Mouse (Mus musculus) limb, embryonic 12.5 days (tissue): ENCODE measurements around the gene Tapbp. TPM values are rescaled to one million over a fixed set of nuclear protein-coding genes. Genes with fewer than 3 reads are reported as not detected.
"Not testable (repeated sequence)": the region's sequence is repeated elsewhere in the genome, so short reads cannot be mapped to it uniquely, and the experiment has no call there.

ENCODE experiments used
- ATAC-seq: fragments of 200-750 bp; cut with Nextera tagmentation; 2 replicates; pipeline ENCODE4 v1.8.0; 2017; ENCODE audit warnings: low read depth, moderate TSS enrichment; ENCODE audit not compliant: insufficient number of reproducible peaks, insufficient read depth, low FRiP score, low TSS enrichment
- H3K27ac ChIP-seq: fragments of 300-500 bp; sonication (generic); 2 replicates; pipeline ENCODE4 v1.5.1; 2016; ENCODE audit warnings: mild to moderate bottlenecking, moderate library complexity
- H3K27me3 ChIP-seq: fragments of 300-500 bp; sonication (generic); 2 replicates; pipeline ENCODE4 v1.6.1; 2016; ENCODE audit warnings: mild to moderate bottlenecking, moderate library complexity
- H3K36me3 ChIP-seq: fragments of 300-500 bp; sonication (generic); 2 replicates; pipeline ENCODE4 v1.6.1; 2016; ENCODE audit warnings: mild to moderate bottlenecking, moderate library complexity
- H3K4me1 ChIP-seq: fragments of 300-500 bp; sonication (generic); replicated peaks from 2 replicates; pipeline ENCODE4 v1.6.1; 2016
- H3K4me2 ChIP-seq: fragments of 300-500 bp; sonication (generic); 2 replicates; pipeline ENCODE4 v1.6.1; 2016; ENCODE audit warnings: mild to moderate bottlenecking, moderate library complexity
- H3K4me3 ChIP-seq: fragments of 300-500 bp; sonication (generic); replicated peaks from 2 replicates; pipeline ENCODE4 v1.5.1; 2016; ENCODE audit warnings: mild to moderate bottlenecking
- H3K9ac ChIP-seq: fragments of 300-500 bp; sonication (generic); replicated peaks from 2 replicates; pipeline ENCODE4 v1.6.1; 2016; ENCODE audit warnings: mild to moderate bottlenecking, moderate library complexity
- H3K9me3 ChIP-seq: fragments of 300-500 bp; sonication (generic); 2 replicates; pipeline ENCODE4 v1.6.1; 2016; ENCODE audit warnings: mild to moderate bottlenecking, moderate library complexity
- WGBS: fragments of 180-500 bp; shearing (Covaris S2); methylation state at CpG from one replicate; pipeline ENCODE4 v1.1.7; 2016; 5-methylcytosine and 5-hydroxymethylcytosine counted together
- polyA plus RNA-seq: library from polyadenylated mRNA; unstranded; fragments of >200 nt; fragmentation: Nextera tagmentation; extraction: Ambion mirVana; gene quantifications from 2 replicates; pipeline ENCODE4 v1.2.1, GENCODE M21; 2016

Gene Tapbp
- polyA plus RNA-seq, 1 experiment from 2014 or later, result 21.5 TPM

DNA sequence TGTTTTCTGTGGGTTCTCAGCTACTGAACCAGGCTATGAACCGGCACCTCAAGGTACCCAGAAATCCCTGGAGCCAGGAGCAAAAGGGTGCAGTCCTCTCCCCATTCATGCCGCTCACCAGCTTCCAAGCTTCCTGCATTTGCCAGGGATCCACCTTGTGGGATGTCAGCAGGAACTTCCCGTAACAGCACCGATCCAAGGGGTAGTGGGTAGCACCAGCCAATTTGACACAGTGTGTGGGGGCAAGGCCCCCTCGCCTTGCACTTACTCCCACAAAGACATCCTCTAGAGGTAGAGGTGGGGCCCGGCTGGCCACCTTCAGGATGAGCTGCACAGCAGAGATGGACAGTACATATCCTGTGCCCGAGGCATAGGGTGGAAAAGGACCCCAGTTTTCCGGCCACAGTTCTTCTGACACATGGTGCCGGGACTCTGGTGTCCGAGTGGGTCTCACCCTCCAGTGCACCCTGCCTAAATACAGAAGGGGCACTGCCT, 34.5 kb downstream of the Tapbp start:
- peak overlapping the region; percentile 70; the same call in 1 of the 2 replicates for H3K9ac ChIP-seq

DNA sequence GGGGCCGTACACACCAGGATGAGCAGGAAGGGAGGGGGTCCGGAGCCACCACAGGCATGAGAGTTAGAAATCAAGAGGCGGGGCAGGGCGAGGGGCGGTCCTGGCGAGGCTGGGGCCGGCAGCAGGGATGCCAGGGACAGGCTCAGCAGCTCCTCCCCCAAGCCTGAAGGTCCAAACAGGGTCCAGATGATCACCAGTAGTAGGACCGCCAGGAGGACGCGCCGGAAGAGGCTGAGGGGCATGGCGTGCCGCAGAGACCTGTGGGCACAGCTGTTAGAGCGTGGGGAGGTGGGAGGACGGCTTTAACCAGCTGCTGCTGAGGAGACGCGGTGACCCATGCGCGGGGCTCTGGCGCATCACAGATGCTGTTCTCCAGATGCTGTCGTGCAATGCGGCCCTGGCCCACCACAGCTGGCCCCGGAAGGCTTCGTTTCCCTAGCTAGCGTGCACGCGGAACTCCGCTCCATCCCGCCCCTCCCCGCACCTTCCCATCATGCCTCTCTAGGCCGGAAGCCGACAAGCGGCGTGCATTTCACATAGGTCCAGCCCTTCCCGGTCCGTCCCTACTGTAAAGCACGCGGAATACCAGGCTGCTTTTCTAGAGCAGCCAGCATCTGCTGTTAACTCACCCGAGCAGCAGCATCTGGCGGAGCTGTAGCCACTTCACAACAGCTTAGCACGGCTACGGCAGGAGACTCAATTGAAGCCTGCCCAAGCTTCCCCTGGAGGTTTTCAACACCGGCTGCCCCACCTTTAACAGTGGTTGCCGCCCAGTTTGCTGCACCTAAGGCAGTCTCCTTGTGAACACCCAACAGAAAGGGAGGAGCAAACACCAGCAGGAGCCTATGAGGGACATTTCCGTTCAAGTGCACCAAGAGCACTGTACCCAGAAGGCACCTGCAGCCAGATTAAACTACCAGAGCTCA, 35.6 kb downstream of the Tapbp start, which contains the start of gene B3galt4:
Gene B3galt4 (minus strand): TSS at position 468 of the 926 bp plus-strand sequence.
- WGBS, result under 1% methylated on average over 45 of the region's 45 CpGs
- peak; percentile 76 for ATAC-seq
- Histone ChIP-seq H3K9ac (peak within 1 kb of the TSS; percentile 70), H3K36me3 (peaks cover 73% of the 10 kb centered on the region), H3K27me3 (no peaks in the 10 kb centered on the region), H3K4me2 (peak within 1 kb of the TSS; percentile 99), H3K4me1 (peaks cover 53% of the 10 kb centered on the region), H3K4me3 (peak within 1 kb of the TSS; percentile 49), H3K9me3 (no peaks in the 10 kb centered on the region), H3K27ac (peak within 1 kb of the TSS; percentile 94)

More for the DNA sequence above, 34.5 kb downstream of the Tapbp start:
- Histone ChIP-seq H3K9me3 (no peaks in the 10 kb centered on the region), H3K27me3 (no peaks in the 10 kb centered on the region), H3K4me2 (peak overlapping the region; percentile 99), H3K27ac (peak overlapping the region; percentile 94), H3K36me3 (peaks cover 84% of the 10 kb centered on the region), H3K4me3 (peak overlapping the region; percentile 49), H3K4me1 (peaks cover 53% of the 10 kb centered on the region)
- WGBS, result 79% methylated on average over 10 of the region's 10 CpGs
- ATAC-seq, result no peak

DNA sequence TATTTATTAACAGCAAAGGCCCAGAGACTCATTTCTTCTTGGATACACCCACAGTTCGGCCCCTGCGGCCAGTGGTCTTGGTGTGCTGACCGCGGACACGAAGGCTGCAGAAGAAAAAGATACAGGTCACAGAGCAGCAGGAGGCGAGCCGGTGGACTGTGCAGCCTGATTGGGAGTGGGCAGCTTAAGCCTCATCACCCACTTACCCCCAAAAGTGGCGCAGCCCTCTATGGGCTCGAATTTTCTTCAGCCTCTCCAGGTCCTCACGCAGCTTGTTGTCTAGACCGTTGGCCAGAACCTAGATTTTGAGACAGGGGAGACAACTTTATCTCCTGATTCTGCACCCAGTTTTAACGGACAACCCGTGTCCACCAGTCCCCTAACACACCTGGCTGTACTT, 36.3 kb downstream of the Tapbp start:
- H3K9me3 ChIP-seq, ATAC-seq, H3K27me3 ChIP-seq: not testable (repeated sequence)
- Histone ChIP-seq H3K36me3 (peaks cover 67% of the 10 kb centered on the region), H3K4me2 (peak overlapping the region; percentile 99), H3K27ac (peak overlapping the region; percentile 94), H3K4me3 (peak overlapping the region; percentile 49), H3K9ac (peak overlapping the region; percentile 70; the same call in 1 of the 2 replicates), H3K4me1 (peaks cover 59% of the 10 kb centered on the region)
- WGBS, result 75% methylated on average over 13 of the region's 13 CpGs

DNA sequence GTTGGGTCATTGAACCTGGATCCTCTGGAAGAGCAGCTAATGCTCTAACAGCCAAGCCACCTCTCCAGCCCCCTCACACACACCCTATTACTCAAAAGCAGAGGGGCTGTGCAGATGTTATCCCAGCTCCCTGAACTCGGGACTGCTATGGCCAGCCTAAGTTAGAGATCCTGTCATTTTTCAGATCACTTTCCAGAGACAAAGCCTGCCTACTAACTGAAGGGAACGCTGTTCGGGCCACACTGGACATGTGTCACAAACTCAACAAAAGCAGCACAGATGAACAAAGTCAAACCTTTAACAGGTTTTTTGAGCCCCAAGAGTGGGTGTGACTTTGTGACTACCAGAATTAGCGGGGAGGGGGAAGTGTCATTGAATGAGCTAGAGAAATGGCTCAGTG, 37.2 kb downstream of the Tapbp start:
- H3K4me3 ChIP-seq, result peak overlapping the region; percentile 1; the same call in 1 of the 2 replicates
- H3K4me1 ChIP-seq, result peaks cover 67% of the 10 kb centered on the region
- H3K9ac ChIP-seq, result no peak overlapping the region; the same call in none of the 2 replicates
- no peaks in the 10 kb centered on the region for H3K9me3 ChIP-seq
- 0 out of 2 replicates have a peak overlapping the region, but pooled peaks have one; percentile 14 for H3K27ac ChIP-seq
- no peaks in the 10 kb centered on the region for H3K27me3 ChIP-seq
- WGBS, result 88% methylated on average over 4 of the region's 4 CpGs
- no peak for ATAC-seq
- peak overlapping the region; percentile 99 for H3K4me2 ChIP-seq
- peaks cover 59% of the 10 kb centered on the region for H3K36me3 ChIP-seq

DNA sequence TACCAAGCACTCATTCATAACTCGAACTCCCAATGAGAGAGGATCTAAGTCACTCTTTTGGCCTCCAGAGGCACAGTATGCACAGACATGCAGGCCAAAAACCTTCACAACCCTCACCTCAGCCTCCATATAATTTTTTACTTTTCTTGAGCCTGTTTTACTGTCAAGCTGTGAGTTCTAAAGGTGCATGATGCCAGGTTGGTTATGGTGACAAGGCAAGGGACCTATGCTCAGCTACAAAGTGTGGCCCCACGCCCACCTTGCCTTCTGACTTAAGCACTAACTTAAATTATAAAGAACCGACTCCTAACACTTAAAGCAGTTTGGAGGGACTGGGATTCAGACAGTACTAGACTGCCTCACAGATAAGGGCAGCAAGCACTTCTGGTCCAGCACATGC, 37.6 kb downstream of the Tapbp start:
- H3K4me2 ChIP-seq, result peak overlapping the region; percentile 99
- H3K27me3 ChIP-seq, result no peaks in the 10 kb centered on the region
- H3K36me3 ChIP-seq, result peaks cover 55% of the 10 kb centered on the region
- H3K9me3 ChIP-seq, result no peaks in the 10 kb centered on the region
- H3K9ac ChIP-seq, result peak overlapping the region; percentile 45
- WGBS, result 81% methylated on average over 3 of the region's 3 CpGs
- H3K4me3 ChIP-seq, result peak overlapping the region; percentile 95
- no peak overlapping the region; the same call in 1 of the 2 replicates for H3K27ac ChIP-seq
- H3K4me1 ChIP-seq, result peaks cover 68% of the 10 kb centered on the region
- ATAC-seq, result no peak

DNA sequence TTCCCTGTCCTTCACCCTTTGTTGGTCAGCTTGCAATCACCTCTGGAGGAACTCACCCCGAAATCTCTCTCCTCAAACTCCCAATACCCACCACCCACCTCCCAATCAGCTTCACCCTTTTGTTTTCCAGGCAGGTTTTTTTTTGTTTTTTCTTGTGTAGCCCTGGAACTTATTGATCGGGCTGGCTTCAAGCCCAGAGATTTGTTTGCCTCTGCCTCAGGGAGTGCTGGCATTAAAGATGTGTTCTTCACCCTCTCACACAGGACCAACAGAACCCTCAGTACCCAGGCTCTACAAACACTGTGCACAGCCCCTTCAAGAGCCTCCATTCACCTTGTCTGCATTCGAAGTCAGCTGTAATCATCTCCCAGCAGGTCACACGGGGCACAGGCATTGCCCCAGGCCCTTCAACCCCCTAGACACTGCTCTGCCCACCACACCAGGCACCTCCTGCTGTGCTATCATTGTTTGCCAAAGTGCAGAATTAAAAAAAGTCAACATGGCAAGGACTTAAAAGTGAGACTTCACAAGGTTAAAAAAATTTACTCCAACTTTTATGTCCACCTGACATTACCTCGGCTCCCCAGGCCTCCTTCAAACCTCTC, 38.4 kb downstream of the Tapbp start:
- H3K4me1 ChIP-seq, result peaks cover 68% of the 10 kb centered on the region
- H3K36me3 ChIP-seq, result peaks cover 55% of the 10 kb centered on the region
- H3K27me3 ChIP-seq, result no peaks in the 10 kb centered on the region
- H3K9me3 ChIP-seq, result no peaks in the 10 kb centered on the region
- no peak for ATAC-seq
- peak overlapping the region; percentile 95 for H3K4me3 ChIP-seq
- WGBS, result 37% methylated on average over 5 of the region's 5 CpGs
- H3K9ac ChIP-seq, result peak overlapping the region; percentile 98
- H3K4me2 ChIP-seq, result peak overlapping the region; percentile 99
- peak overlapping the region; percentile 95 for H3K27ac ChIP-seq

DNA sequence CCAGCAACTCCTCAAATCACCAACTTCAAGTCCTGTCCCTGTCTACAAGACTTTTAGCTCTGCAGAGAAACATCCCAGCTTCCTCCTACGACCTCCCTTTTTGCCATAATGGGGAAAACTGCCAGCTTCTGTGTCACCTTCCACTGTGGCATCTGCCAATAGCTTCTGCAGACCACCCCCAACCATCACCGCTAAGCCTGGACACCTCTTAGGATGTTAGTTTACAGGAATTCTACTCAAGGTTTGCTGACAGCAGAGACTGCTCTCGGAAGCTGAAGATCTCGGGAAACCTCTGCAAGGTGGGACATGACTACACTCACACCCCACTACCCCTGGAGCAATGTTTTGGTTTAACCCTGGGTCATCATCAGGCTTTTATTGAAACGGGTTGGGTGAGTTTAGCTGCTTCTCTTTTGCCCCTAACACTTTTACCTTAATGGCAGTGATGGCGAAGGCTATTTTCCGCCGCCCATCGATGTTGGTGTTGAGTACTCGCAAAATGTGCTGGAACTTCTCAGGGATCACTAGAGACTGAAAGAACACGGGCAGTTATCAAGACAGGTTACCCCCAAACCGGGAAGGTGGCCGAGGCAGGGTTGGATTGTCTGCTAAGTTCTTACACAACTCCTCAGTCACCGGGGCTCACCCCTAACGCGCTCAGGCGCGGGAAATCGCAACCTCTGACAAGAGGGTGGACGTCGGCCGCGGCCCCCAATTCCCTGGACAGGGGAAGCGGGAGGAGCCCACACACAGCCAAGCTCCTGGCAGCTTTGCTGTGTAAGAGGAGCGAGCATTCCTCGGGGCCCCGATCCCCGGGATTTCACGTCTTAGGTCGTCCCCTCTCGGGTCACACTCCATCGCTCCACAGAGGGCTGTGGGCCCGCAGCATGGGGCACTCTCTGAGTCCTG, 39.2 kb downstream of the Tapbp start:
- peaks cover 55% of the 10 kb centered on the region for H3K36me3 ChIP-seq
- 2% methylated on average over 33 of the region's 33 CpGs for WGBS
- H3K4me3 ChIP-seq, result peak overlapping the region; percentile 95
- peaks cover 65% of the 10 kb centered on the region for H3K4me1 ChIP-seq
- H3K9ac ChIP-seq, result peak overlapping the region; percentile 98
- peak overlapping the region; percentile 99 for H3K4me2 ChIP-seq
- H3K27ac ChIP-seq, result peak overlapping the region; percentile 95
- H3K27me3 ChIP-seq, result no peaks in the 10 kb centered on the region
- 0 out of 2 replicates have a peak, but pooled peaks have one; percentile 2 for ATAC-seq
- H3K9me3 ChIP-seq, result no peaks in the 10 kb centered on the region

DNA sequence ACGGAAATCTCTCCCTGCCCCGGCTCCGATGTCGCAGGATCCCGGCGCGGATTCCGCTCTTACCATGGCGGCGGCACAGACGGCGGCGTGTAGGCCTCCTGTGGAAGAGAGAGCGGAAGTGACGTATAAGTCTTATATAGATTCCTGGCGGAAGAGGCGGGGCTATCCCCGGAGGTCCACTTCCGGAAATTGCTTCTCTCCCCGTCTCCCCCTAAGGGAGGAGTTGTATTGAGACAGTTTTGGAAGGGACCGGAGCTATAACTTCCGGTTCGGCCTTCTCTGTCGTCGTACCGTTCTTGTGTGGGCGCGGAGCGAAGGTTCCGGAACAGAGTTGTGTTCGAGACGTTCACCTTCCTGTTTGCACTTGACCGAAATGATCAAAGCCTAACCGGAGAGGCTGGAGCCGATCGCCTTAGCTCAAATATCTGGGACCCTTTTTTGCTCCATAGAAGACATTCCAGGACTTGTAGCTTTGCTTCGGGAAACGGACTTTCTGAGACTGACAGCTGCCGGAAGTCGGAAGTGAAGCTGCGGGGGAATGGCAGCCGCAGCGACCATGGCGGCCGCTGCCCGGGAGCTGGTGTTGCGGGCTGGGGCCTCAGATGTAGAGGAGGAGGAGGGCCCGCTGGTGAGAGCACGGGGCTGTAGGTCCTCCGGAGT, 40.0 kb downstream of the Tapbp start, which contains the start of the genes Vps52 and Rps18:
Gene Vps52 (plus strand): TSS at position 258 of the 660 bp plus-strand sequence.
Gene Rps18 (minus strand): TSS at position 447 of the 660 bp plus-strand sequence.
- peaks cover 57% of the 10 kb centered on the region for H3K4me1 ChIP-seq
- peak; percentile 73 for ATAC-seq
- H3K9me3 ChIP-seq, result no peaks in the 10 kb centered on the region
- peak within 1 kb of the TSS; percentile 95 for H3K4me3 ChIP-seq
- H3K27me3 ChIP-seq, result no peaks in the 10 kb centered on the region
- H3K36me3 ChIP-seq, result peaks cover 56% of the 10 kb centered on the region
- H3K27ac ChIP-seq, result peak within 1 kb of the TSS; percentile 95
- WGBS, result under 1% methylated on average over 50 of the region's 50 CpGs
- peak within 1 kb of the TSS; percentile 99 for H3K4me2 ChIP-seq
- H3K9ac ChIP-seq, result peak within 1 kb of the TSS; percentile 98

DNA sequence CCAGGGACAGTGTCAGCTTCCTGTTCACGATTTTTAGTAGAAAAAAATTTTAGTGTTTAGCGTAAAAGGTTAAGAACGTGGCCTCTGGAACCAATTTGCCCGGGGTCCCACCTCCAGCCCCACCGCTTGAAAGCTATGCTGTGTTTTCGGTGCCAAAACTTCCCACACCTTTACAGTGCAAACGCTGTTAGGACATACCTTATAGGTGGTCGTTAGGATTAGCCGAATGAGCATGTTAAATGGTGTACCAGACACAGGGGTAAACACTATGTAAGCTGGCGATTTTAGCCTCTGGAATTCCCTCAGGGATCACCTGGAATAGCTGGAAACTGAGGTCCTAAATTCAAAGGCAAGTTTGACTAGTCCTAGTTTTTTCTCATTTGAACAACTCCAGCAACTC, 40.6 kb downstream of the Tapbp start:
- Histone ChIP-seq H3K4me2 (peak overlapping the region; percentile 99), H3K27me3 (no peaks in the 10 kb centered on the region), H3K36me3 (peaks cover 63% of the 10 kb centered on the region), H3K9ac (peak overlapping the region; percentile 54), H3K4me1 (peaks cover 50% of the 10 kb centered on the region), H3K9me3 (no peaks in the 10 kb centered on the region), H3K27ac (peak overlapping the region; percentile 89; the same call in 1 of the 2 replicates), H3K4me3 (peak overlapping the region; percentile 95)
- no peak for ATAC-seq
- 8% methylated on average over 10 of the region's 10 CpGs for WGBS

DNA sequence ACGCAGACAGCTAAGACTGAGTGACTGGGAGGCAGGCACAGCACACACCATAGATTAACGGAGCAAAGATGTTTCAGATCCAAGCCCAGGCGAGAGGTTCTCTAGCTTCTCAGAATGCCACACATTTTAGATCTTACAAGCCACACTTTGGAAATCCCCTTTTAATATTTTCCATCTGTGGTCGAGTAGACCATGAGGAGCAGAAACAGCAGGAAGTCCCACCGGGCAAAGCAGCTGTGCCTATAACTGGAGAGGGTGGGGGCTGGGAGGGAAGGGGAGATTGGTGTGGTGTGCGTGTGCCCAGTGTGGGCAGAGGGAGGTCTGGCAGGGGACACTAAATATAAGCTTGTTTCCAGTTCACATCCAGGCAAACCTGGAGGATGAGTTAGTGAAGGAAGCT, 41.8 kb downstream of the Tapbp start:
- H3K36me3 ChIP-seq, result peaks cover 63% of the 10 kb centered on the region
- no peak for ATAC-seq
- 52% methylated on average over 6 of the region's 6 CpGs for WGBS

More for the DNA sequence above, 41.8 kb downstream of the Tapbp start:
- Histone ChIP-seq H3K4me3 (no peak overlapping the region), H3K4me2 (no peak overlapping the region), H3K9me3 (no peaks in the 10 kb centered on the region), H3K27me3 (no peaks in the 10 kb centered on the region), H3K4me1 (peaks cover 39% of the 10 kb centered on the region), H3K9ac (no peak overlapping the region), H3K27ac (no peak overlapping the region)
